Mouse (Mus musculus): ENCODE measurements around the gene Acp7. TPM values are rescaled to one million over a fixed set of nuclear protein-coding genes. Genes with fewer than 3 reads are reported as not detected.

Gene Acp7
- polyA plus RNA-seq, 1 experiment from 2014 or later, result not detected

DNA sequence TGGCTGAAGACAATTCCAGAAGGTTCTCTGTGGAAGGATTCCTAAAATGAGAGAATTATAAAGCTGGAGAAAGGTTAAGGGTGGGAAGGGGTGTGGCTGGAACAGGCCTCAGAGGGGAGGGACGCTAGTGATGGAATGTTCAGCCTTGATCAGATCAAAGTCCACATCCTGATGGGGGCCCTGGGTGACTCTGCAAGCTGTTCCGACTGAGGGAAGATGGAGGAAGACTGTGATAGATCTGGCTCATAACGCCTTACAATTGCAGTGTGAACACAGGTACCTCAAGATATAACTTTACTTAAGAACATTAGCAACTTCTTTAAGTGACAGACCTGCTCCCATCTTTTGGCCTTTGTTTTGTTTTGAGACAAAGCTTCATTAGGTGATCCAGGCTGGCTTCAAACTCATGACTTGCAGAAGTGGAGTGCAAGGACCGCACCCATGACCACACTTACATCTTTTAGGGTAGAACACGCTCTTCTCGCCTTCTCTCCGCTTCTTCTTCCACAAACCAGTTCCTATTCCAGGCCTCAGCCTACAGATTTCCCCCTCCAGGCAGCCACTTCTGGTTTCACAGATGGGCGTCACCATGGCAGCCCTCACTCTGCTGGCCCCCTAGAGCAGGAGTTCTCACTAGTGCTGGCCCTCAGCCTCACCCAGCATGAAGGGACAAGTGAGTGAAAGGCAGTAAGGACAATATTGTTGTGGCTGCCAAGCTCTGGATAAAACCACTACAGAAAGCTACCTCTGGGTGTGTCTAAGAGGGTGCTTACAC is 47.4 kb downstream of the Acp7 start:
- H3K4me1 ChIP-seq (ENCODE audit: control insufficient read depth in 2 of 2, insufficient read depth in 2 of 2, low read length in 2 of 2), result peaks cover 46 to 74% of the 10 kb centered on the region in 2 experiments
- no peaks in the 10 kb centered on the region for H3K9me3 ChIP-seq (ENCODE audit: control insufficient read depth, low read length)
- no peaks in the 10 kb centered on the region for H3K36me3 ChIP-seq (ENCODE audit: control insufficient read depth, insufficient read depth, low read length)
- H3K27ac ChIP-seq (replicated peaks in 1 of 2; ENCODE audit: control insufficient read depth in 1 of 2, insufficient read depth in 1 of 2, low read depth in 2 of 2, low read length in 2 of 2), result peak overlapping the region in 1 of 2 experiments; percentile 41; a peak in 1 of 4 replicates
- ATAC-seq (ENCODE audit: insufficient number of reproducible peaks, insufficient read depth, low FRiP score, low read depth), result no peak
- no peak overlapping the region for H3K9ac ChIP-seq (ENCODE audit: low read length)
- no peak overlapping the region for H3K4me2 ChIP-seq (ENCODE audit: low read length)
- no peaks in the 10 kb centered on the region for H3K27me3 ChIP-seq (ENCODE audit: control insufficient read depth, insufficient read depth, low read length)
- H3K4me3 ChIP-seq (ENCODE audit: control insufficient read depth in 1 of 2, insufficient read depth in 1 of 2, low read depth in 1 of 2, low read length in 2 of 2), result no peak overlapping the region
- 72% methylated on average over 8 of the region's 8 CpGs for WGBS

DNA sequence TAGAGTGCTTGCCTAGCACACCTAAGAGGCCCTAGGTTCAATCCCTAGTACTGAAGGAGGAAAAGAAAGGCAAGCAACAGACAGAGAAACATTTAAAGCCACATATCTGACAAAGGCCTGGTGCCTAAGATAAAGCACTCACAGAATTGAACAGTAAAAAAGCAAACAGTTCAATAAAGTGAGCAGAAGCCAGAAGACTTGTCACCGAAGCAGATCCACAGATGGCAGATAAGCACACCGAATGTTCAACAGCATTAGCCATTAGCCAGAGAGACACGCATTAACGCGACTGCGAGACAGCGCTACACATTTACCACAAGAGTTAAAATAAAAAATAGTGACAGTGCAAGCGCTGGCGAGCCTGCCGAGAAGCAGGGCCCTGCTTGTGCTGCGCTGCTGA is 48.3 kb downstream of the Acp7 start:
- no peak for ATAC-seq (ENCODE audit: insufficient number of reproducible peaks, insufficient read depth, low FRiP score, low read depth)
- no peak overlapping the region for H3K9ac ChIP-seq (ENCODE audit: low read length)
- H3K4me3 ChIP-seq (ENCODE audit: control insufficient read depth in 1 of 2, insufficient read depth in 1 of 2, low read depth in 1 of 2, low read length in 2 of 2), result no peak overlapping the region
- WGBS, result 79% methylated on average over 11 of the region's 11 CpGs
- H3K4me2 ChIP-seq (ENCODE audit: low read length), result no peak overlapping the region
- H3K27ac ChIP-seq (replicated peaks in 1 of 2; ENCODE audit: control insufficient read depth in 1 of 2, insufficient read depth in 1 of 2, low read depth in 2 of 2, low read length in 2 of 2), result no peak overlapping the region
- no peaks in the 10 kb centered on the region for H3K9me3 ChIP-seq (ENCODE audit: control insufficient read depth, low read length)
- peaks cover 48 to 75% of the 10 kb centered on the region in 2 experiments for H3K4me1 ChIP-seq (ENCODE audit: control insufficient read depth in 2 of 2, insufficient read depth in 2 of 2, low read length in 2 of 2)
- H3K27me3 ChIP-seq (ENCODE audit: control insufficient read depth, insufficient read depth, low read length), result no peaks in the 10 kb centered on the region
- no peaks in the 10 kb centered on the region for H3K36me3 ChIP-seq (ENCODE audit: control insufficient read depth, insufficient read depth, low read length)

DNA sequence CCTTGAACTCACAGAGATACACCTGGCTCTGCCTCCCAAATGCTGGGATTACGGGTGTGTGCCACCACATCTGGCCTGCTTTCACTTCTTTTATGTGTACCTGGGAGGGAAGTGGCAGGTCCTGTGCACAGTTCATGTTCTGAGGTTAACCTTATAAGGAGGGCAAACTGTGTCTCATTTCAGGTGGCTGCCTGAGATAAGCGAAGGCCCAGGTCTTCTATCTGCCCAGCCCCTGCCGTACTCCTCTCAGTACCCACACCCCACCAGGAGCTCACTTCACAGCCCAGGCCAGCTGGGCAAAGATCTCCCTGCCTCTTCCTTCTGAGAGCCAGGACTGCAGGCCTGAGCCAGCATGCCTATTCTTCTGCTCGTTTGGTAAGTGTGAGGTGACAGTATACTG is 49.4 kb downstream of the Acp7 start:
- Histone ChIP-seq H3K36me3 (ENCODE audit: control insufficient read depth, insufficient read depth, low read length) (no peaks in the 10 kb centered on the region), H3K4me2 (ENCODE audit: low read length) (no peak overlapping the region), H3K9me3 (ENCODE audit: control insufficient read depth, low read length) (no peaks in the 10 kb centered on the region), H3K27ac (replicated peaks in 1 of 2; ENCODE audit: control insufficient read depth in 1 of 2, insufficient read depth in 1 of 2, low read depth in 2 of 2, low read length in 2 of 2) (no peak overlapping the region), H3K9ac (ENCODE audit: low read length) (no peak overlapping the region), H3K4me3 (ENCODE audit: control insufficient read depth in 1 of 2, insufficient read depth in 1 of 2, low read depth in 1 of 2, low read length in 2 of 2) (no peak overlapping the region), H3K4me1 (ENCODE audit: control insufficient read depth in 2 of 2, insufficient read depth in 2 of 2, low read length in 2 of 2) (peaks cover 48 to 75% of the 10 kb centered on the region in 2 experiments), H3K27me3 (ENCODE audit: control insufficient read depth, insufficient read depth, low read length) (no peaks in the 10 kb centered on the region)
- ATAC-seq (ENCODE audit: insufficient number of reproducible peaks, insufficient read depth, low FRiP score, low read depth), result no peak
- WGBS, result 73% methylated on average over 4 of the region's 4 CpGs

DNA sequence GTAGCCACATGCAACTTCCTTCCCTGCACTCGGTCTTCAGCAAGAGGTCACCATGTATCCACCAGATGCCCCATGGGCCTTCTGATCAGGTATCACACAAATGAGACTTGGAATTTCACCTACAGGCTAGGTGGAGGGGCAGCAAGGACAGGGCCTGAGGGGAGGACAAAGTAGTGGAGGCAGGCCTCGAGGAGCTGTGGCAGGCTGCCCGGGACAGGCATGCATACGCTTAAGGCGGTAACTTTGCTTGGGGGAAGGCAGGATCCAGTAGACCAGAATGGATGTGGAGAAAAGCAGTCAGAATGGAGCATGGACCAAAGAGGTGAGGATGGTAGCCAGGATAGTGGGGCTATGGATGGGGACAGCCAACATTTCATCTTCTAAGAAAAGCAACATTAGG is 51.3 kb downstream of the Acp7 start:
- Histone ChIP-seq H3K4me3 (ENCODE audit: control insufficient read depth in 1 of 2, insufficient read depth in 1 of 2, low read depth in 1 of 2, low read length in 2 of 2) (no peak overlapping the region), H3K27ac (replicated peaks in 1 of 2; ENCODE audit: control insufficient read depth in 1 of 2, insufficient read depth in 1 of 2, low read depth in 2 of 2, low read length in 2 of 2) (no peak overlapping the region), H3K4me2 (ENCODE audit: low read length) (no peak overlapping the region), H3K9ac (ENCODE audit: low read length) (no peak overlapping the region), H3K9me3 (ENCODE audit: control insufficient read depth, low read length) (no peaks in the 10 kb centered on the region), H3K4me1 (ENCODE audit: control insufficient read depth in 2 of 2, insufficient read depth in 2 of 2, low read length in 2 of 2) (peaks cover 46 to 63% of the 10 kb centered on the region in 2 experiments), H3K36me3 (ENCODE audit: control insufficient read depth, insufficient read depth, low read length) (no peaks in the 10 kb centered on the region), H3K27me3 (ENCODE audit: control insufficient read depth, insufficient read depth, low read length) (no peaks in the 10 kb centered on the region)
- ATAC-seq (ENCODE audit: insufficient number of reproducible peaks, insufficient read depth, low FRiP score, low read depth), result no peak
- WGBS, result 68% methylated on average over 5 of the region's 5 CpGs

DNA sequence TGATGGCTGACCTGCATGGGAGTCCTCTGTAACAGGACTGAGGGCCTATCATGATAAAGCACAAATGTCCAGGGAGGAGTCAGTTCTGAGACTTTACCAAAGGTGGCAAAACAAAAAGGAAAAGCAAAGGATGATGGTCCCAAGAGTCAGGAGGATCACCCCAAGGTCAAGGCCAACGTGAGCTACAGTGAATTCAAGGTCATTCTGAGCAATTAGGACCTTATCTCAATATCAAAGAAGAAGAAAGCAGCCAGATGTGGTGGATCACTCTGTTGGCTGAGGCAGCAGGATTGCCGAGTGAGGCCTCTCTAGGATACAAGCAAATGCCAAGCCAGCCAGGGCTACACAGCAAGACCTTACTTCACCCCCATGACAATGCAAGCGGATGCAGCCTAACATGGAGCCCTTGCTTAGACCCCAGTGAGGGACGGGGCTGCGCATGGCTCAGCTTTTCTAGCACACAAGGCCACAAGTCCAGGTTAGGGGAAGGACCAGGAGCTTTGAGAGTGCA is 52.5 kb downstream of the Acp7 start:
- H3K4me3 ChIP-seq (ENCODE audit: control insufficient read depth in 1 of 2, insufficient read depth in 1 of 2, low read depth in 1 of 2, low read length in 2 of 2), result no peak overlapping the region
- no peaks in the 10 kb centered on the region for H3K36me3 ChIP-seq (ENCODE audit: control insufficient read depth, insufficient read depth, low read length)
- peaks cover 36 to 53% of the 10 kb centered on the region in 2 experiments for H3K4me1 ChIP-seq (ENCODE audit: control insufficient read depth in 2 of 2, insufficient read depth in 2 of 2, low read length in 2 of 2)
- no peak overlapping the region for H3K9ac ChIP-seq (ENCODE audit: low read length)
- 63% methylated on average over 5 of the region's 5 CpGs for WGBS
- ATAC-seq (ENCODE audit: insufficient number of reproducible peaks, insufficient read depth, low FRiP score, low read depth), result no peak
- H3K27me3 ChIP-seq (ENCODE audit: control insufficient read depth, insufficient read depth, low read length), result no peaks in the 10 kb centered on the region
- H3K9me3 ChIP-seq (ENCODE audit: control insufficient read depth, low read length), result no peaks in the 10 kb centered on the region
- H3K27ac ChIP-seq (replicated peaks in 1 of 2; ENCODE audit: control insufficient read depth in 1 of 2, insufficient read depth in 1 of 2, low read depth in 2 of 2, low read length in 2 of 2), result peak overlapping the region in 1 of 2 experiments; percentile 34; a peak in 3 of 4 replicates
- no peak overlapping the region for H3K4me2 ChIP-seq (ENCODE audit: low read length)

DNA sequence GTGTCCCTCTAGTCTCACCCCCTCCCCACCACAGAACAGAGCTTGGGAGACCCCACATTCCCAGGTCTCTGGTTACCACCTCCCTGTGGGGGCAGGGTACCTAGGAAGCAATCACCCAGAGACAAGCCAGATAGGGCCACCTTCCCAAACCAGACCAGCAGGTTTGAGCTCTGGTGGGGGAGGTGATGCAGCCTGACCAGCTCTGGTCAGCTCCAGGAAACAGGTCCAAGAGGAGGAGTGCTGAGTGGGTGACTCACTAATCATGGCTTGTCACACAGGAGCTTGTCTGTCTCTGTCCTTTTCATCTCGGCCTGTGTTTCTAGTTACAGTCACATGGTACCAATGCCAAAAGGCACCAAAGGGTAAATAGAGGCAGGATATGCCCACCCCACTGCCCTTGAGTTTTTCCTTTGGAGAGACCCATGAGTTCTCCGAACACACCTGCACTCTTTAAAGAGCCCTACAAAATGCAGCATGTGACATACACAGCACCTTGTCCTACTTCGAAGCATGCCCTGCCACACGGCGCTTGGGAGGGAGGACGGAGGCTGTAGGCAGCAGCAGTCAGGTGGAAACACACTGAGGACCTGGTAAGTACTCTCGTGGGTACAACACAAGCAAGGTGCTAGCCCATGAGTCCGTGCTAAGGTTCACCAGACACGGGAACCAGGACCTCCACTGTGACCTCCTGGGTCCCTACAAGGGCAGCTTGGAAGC is 53.1 kb downstream of the Acp7 start:
- H3K36me3 ChIP-seq (ENCODE audit: control insufficient read depth, insufficient read depth, low read length), result no peaks in the 10 kb centered on the region
- no peak for ATAC-seq (ENCODE audit: insufficient number of reproducible peaks, insufficient read depth, low FRiP score, low read depth)
- peak overlapping the region; percentile 34 to 69 for H3K27ac ChIP-seq (replicated peaks in 1 of 2; ENCODE audit: control insufficient read depth in 1 of 2, insufficient read depth in 1 of 2, low read depth in 2 of 2, low read length in 2 of 2)
- no peak overlapping the region for H3K4me2 ChIP-seq (ENCODE audit: low read length)
- no peak overlapping the region for H3K4me3 ChIP-seq (ENCODE audit: control insufficient read depth in 1 of 2, insufficient read depth in 1 of 2, low read depth in 1 of 2, low read length in 2 of 2)
- H3K4me1 ChIP-seq (ENCODE audit: control insufficient read depth in 2 of 2, insufficient read depth in 2 of 2, low read length in 2 of 2), result peaks cover 39 to 51% of the 10 kb centered on the region in 2 experiments
- H3K9ac ChIP-seq (ENCODE audit: low read length), result peak overlapping the region; percentile 44
- no peaks in the 10 kb centered on the region for H3K27me3 ChIP-seq (ENCODE audit: control insufficient read depth, insufficient read depth, low read length)
- no peaks in the 10 kb centered on the region for H3K9me3 ChIP-seq (ENCODE audit: control insufficient read depth, low read length)
- 64% methylated on average over 9 of the region's 9 CpGs for WGBS

DNA sequence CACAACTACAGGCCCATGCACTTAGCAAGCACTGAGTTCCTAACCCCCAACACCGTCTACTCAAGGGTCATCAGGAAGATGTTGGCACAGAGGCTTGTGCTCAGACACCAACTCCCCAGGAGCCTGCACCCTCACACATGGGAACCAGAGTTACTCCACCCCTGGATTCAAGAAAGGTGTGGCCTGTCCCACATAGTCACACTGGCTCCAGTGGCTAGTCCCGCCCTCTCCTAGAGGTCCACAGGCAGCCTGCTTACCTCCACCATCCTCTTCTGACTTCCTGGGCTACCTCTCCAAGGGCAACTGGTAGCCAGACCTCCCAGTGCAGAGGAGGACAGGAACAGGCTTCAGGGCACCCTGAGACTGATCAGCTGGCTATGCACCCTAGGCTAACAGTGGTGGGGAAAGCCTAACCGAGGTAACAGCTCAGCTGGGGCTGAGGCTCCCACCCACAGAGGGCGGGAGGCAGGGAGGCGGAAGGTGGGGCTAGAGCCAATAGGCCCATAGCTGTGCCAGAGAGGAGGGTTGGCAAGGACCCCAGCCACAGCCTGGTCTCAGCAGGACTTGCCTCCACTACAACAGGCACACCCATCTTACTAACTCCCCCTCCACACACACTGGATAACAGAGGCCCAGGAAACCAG is 54.7 kb downstream of the Acp7 start:
- H3K36me3 ChIP-seq (ENCODE audit: control insufficient read depth, insufficient read depth, low read length), result no peaks in the 10 kb centered on the region
- H3K4me1 ChIP-seq (ENCODE audit: control insufficient read depth in 2 of 2, insufficient read depth in 2 of 2, low read length in 2 of 2), result peaks cover 47 to 62% of the 10 kb centered on the region in 2 experiments
- no peak overlapping the region for H3K4me2 ChIP-seq (ENCODE audit: low read length)
- ATAC-seq (ENCODE audit: insufficient number of reproducible peaks, insufficient read depth, low FRiP score, low read depth), result peak; percentile 24; the same call in 1 of the 2 replicates
- H3K9me3 ChIP-seq (ENCODE audit: control insufficient read depth, low read length), result no peaks in the 10 kb centered on the region
- no peak overlapping the region for H3K27ac ChIP-seq (replicated peaks in 1 of 2; ENCODE audit: control insufficient read depth in 1 of 2, insufficient read depth in 1 of 2, low read depth in 2 of 2, low read length in 2 of 2)
- H3K27me3 ChIP-seq (ENCODE audit: control insufficient read depth, insufficient read depth, low read length), result no peaks in the 10 kb centered on the region
- no peak overlapping the region for H3K4me3 ChIP-seq (ENCODE audit: control insufficient read depth in 1 of 2, insufficient read depth in 1 of 2, low read depth in 1 of 2, low read length in 2 of 2)
- WGBS, result 54% methylated on average over 5 of the region's 5 CpGs
- H3K9ac ChIP-seq (ENCODE audit: low read length), result no peak overlapping the region

Measured in heart, embryonic 14.5 days (tissue).